Mouse (Mus musculus) hindlimb bud, embryonic 11.5 days (tissue): ENCODE results near the gene Rnf207.

Source experiments
- DNase-seq: peaks from one replicate; pipeline ENCODE4 v3.0.0-alpha.2; 2012; ENCODE audit warnings: low read depth, low spot score; ENCODE audit errors: extremely low spot score

Rnf207 gene

GRCm38 (mm10) chr4:152273191-152273590 lies 45.6 kb downstream of the Rnf207 start:
- no peak for DNase-seq

DNA sequence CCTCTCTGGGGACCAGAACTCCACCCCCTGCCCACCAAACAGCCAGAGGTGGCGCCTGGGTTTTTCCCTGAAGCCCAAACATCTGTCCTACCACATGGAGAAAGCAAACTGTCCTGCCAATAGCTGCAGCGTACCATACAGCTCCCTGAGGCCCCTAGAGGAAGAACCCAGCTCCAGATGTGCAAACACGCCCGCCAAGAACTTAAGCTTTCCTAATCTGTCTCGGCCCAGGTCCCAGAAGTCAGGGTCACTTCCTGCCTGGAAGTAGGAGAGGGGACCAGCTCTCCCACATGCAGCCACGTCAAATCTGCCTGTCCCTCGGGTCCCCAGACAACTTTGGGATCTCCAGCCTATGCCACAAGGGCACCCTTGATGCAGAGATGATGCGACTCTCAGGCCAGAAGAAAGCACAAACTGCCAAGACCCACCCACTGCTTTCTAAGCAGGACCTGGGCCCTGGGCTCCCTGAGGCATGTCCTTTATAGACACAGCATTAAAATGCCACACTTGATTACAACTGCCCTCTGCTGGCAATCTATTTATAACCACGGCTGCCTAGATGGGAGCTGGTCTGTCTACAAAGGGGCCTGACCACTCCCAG lies 46.2 kb downstream of the Rnf207 start:
- no peak for DNase-seq

- no peak for DNase-seq
These were observed 46.8 kb downstream of the Rnf207 start for GRCm38 (mm10) chr4:152272006-152272405.

- DNase-seq = no peak
These were observed 47.5 kb downstream of the Rnf207 start for GRCm38 (mm10) chr4:152271334-152271733.

DNA sequence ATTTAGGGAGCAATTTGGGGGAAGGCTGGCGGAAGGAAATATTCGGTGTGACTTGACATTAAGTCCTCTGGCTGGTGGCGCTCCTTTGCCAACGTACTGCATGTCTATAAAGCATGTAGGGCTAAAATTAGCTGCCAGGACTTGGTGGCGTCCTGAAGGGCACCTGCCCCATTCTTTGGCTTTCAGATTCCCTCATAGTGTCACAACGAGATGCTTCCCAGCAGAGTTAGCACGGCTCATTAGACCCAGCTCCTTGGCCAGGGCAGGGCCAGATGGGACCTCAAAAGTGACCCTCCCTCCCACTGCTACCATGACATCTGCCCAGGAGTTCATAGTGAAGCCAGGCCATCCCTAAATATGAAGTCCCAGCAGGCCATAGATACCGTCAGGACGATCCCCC lies 48.2 kb downstream of the Rnf207 start:
- no peak for DNase-seq

DNA sequence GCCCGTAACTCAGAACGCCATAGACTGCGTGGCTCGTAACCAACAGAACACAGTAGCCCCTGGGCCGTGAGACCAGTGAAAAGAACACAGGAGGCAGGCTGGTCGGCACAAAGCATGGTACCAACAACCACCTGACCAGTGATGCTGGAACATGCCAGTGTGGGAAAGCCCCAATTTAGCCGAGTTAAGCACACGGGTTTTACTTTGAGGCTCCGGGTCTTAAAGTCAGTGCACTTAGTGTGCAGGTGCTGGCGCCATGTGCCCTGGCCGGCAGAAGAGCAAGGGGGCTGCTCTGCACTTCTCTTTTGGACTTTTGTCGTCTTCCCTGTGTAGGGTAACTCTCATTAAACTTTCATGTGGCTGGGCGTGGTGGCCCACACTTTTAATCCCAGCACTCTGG lies 48.8 kb downstream of the Rnf207 start:
- no peak for DNase-seq

DNA sequence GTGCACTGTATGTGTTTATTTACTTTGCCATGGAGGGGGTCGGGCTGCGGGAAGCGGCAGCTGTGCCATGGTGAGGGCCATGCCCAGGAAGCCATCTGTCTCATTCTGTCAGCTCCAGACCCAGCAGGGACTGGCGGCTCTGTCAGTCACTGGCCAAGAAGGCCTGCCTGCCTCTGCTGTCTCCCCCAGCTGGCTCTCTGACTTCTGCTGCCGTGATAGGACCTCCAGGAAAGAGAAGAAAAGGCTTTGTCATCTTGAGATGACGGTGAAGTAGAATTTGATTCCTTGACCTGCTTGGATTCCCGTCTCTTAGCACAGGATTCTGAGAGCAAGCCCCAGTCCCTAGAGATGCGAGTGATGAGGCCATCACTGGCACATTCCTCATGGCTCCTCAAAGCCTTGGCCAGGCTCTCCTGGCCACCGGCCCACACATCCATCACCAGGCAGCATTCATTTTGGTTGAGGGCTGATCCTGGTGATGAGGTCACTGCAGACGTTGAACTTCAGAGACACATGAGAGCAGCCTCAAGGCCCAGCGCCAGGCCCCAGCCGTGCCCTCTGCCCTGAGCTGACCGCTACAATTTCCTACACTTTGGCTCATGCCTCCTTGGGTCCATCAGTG lies 50.9 kb downstream of the Rnf207 start:
- no peak for DNase-seq

GRCm38 (mm10) chr4:152266236-152266895 lies 52.4 kb downstream of the Rnf207 start:
- DNase-seq = no peak

DNA sequence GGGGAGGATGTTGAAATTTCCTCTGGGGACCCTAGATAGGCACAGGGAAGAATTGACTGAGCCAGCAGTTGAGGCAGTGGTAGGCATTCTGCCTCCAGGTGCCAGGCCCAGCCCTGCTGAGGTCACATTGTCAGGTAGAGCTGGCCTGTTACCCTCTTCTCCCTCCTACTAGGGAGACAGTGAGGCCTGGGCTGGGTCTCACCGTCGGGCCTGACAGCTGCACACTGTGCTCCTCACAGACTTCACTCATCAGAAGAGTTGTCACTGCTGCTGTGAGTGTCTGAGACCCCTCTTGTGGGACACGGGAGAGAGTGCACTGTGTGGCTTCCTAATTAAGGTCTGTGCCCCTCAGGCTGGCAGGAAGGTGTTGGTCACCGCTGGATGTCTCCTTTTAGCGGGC lies 53.0 kb downstream of the Rnf207 start:
- DNase-seq = no peak

DNA sequence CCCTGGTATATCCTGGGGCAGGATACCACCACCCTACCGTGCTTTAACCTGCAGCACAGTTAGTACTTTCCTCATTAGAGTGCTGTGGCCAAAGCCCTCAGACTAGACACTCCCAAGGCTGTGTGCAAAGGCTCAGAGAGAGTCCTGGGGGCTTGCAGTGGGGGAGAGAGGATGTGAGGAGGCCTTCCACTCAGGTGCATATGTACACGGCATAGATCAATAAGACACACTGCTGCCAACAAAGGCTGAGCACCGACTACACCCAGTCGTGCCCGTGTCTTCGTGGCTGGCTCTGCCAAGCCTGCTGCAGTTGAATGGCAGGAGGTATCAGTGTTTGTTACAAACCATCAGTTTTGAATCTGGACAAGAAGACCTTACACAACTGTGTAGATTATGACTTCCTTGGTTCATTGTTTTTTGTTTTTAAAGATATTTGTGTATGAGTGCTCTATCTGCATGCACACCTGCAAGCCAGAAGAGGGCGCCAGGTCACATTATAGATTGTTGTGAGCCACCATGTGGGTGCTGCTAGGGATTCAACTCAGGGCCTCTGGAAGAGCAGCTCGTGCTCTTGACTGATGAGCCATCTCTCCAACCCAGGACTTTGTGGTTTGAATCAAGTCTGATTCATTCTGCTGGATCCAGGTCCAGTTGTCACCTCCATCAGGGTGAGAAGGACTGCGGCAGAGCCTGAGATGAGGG lies 53.8 kb downstream of the Rnf207 start:
- DNase-seq = no peak

DNA sequence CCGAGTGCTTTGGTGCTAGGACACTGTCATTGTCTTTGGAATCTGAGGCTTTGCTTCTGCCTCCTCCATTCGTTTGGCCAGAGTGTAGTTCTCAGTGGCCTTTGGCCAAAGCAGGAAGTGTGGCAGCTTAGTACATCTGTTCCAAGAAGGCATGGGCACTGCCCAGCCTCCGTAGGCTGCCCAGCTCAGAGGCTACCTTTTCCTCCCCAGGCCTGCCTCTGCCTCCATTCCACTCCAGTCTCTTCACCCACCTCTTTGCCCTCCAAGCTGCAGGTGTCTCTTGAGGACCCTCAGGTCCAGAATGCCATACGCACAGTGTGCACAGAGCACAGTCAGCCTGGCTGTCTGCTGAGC lies 54.6 kb downstream of the Rnf207 start:
- DNase-seq = no peak

GRCm38 (mm10) chr4:152263512-152264176 lies 55.1 kb downstream of the Rnf207 start:
- no peak for DNase-seq

DNA sequence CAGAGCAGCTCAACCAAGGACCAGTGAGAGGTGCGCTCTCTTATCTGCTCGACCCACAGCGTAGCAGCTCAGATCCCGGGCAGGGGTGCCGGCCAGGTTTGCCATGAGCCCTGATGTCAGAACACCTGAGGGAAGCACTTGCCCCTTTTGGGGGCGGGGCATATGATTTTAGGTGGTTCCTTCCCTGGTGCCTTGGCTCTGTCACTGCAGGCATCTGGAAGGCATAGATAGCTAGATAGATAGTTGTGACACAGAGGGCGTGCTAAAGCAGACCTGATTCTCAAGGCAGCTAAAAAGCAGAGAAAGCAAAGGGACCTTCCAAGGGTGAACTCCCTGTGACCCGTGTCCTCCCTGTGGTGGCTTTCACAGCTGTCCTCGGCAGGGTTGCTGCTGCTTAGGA lies 55.7 kb downstream of the Rnf207 start:
- DNase-seq = no peak

GRCm38 (mm10) chr4:152262187-152262586 lies 56.6 kb downstream of the Rnf207 start:
- no peak for DNase-seq

- DNase-seq = no peak
These were observed 58.3 kb downstream of the Rnf207 start for GRCm38 (mm10) chr4:152260451-152260850.

DNA sequence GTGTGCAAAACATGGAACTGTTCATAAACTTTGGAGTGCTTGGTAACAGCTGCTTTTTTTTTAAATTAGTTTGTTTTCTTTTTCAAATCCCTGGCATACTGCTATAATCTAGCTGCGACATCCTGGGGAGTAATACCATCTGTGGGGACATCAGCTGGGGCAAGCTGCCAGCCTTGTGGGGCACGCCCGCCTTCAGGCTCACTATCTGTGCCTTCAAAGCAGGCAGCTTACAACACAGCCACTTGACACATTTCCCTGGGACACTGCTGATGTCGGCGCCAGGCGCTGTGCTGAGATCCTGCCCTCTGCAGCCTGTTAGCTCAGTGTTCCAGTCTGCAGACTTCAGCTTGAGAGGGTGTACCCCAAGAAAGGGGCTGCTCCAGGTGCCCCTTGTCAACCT lies 61.7 kb downstream of the Rnf207 start:
- no peak for DNase-seq
